Mouse (Mus musculus) neural tube, embryonic 11.5 days (tissue): Measurements from ENCODE around the gene Ctf1. TPM values are rescaled to one million over a fixed set of nuclear protein-coding genes. Genes with fewer than 3 reads are reported as not detected.

Experiments used
- ATAC-seq: fragments of 200-750 bp; cut with Nextera tagmentation; 2 replicates; pipeline ENCODE4 v1.8.0; 2017; ENCODE audit warnings: moderate number of reproducible peaks, mild to moderate bottlenecking, moderate TSS enrichment, moderate library complexity; ENCODE audit not compliant: insufficient read depth, low FRiP score, low TSS enrichment
- DNase-seq: peaks from one replicate; pipeline ENCODE4 v3.0.0-alpha.2; 2015; ENCODE audit warnings: low spot score
- H3K27ac ChIP-seq: fragments of 300-500 bp; sonication (generic); 2 replicates; pipeline ENCODE4 v1.5.1; 2014; ENCODE audit warnings: low read depth, mild to moderate bottlenecking, low read length
- H3K27me3 ChIP-seq: fragments of 300-500 bp; sonication (generic); 2 replicates; pipeline ENCODE4 v1.6.1; 2014; ENCODE audit warnings: mild to moderate bottlenecking, low read length, mixed read lengths; ENCODE audit not compliant: control insufficient read depth, insufficient read depth
- H3K36me3 ChIP-seq: fragments of 300-500 bp; sonication (generic); 2 replicates; pipeline ENCODE4 v1.6.1; 2014; ENCODE audit warnings: mild to moderate bottlenecking, low read length, moderate library complexity, mixed read lengths; ENCODE audit not compliant: control insufficient read depth, insufficient read depth
- H3K4me1 ChIP-seq: fragments of 300-500 bp; sonication (generic); 2 replicates; pipeline ENCODE4 v1.6.1; 2014; ENCODE audit warnings: low read length, mixed read lengths; ENCODE audit not compliant: control insufficient read depth, insufficient read depth
- H3K4me2 ChIP-seq: fragments of 300-500 bp; sonication (generic); 2 replicates; pipeline ENCODE4 v1.6.1; 2014; ENCODE audit warnings: low read depth, mild to moderate bottlenecking, moderate library complexity
- H3K4me3 ChIP-seq: fragments of 300-500 bp; sonication (generic); 2 replicates; pipeline ENCODE4 v1.5.1; 2014; ENCODE audit warnings: low read depth, low read length
- H3K9ac ChIP-seq: fragments of 300-500 bp; sonication (generic); 2 replicates; pipeline ENCODE4 v1.6.1; 2014; ENCODE audit warnings: mild to moderate bottlenecking, low read length
- H3K9me3 ChIP-seq: fragments of 300-500 bp; sonication (generic); 2 replicates; pipeline ENCODE4 v1.6.1; 2016; ENCODE audit warnings: low read length; ENCODE audit not compliant: control insufficient read depth
- WGBS: fragments of 180-500 bp; shearing (Covaris S2); extraction: QIAGEN DNeasy Blood & Tissue Kit; methylation state at CpG from one replicate; pipeline ENCODE4 v1.1.7; 2014; 5-methylcytosine and 5-hydroxymethylcytosine counted together
- polyA plus RNA-seq: library from polyadenylated mRNA; unstranded; fragments of >200 nt; fragmentation: Nextera tagmentation; extraction: Ambion mirVana; gene quantifications from 2 replicates; pipeline ENCODE4 v1.2.1, GENCODE M21; 2014

Ctf1 gene
- 6.0 and 8.8 TPM in 2 replicates for polyA plus RNA-seq

DNA sequence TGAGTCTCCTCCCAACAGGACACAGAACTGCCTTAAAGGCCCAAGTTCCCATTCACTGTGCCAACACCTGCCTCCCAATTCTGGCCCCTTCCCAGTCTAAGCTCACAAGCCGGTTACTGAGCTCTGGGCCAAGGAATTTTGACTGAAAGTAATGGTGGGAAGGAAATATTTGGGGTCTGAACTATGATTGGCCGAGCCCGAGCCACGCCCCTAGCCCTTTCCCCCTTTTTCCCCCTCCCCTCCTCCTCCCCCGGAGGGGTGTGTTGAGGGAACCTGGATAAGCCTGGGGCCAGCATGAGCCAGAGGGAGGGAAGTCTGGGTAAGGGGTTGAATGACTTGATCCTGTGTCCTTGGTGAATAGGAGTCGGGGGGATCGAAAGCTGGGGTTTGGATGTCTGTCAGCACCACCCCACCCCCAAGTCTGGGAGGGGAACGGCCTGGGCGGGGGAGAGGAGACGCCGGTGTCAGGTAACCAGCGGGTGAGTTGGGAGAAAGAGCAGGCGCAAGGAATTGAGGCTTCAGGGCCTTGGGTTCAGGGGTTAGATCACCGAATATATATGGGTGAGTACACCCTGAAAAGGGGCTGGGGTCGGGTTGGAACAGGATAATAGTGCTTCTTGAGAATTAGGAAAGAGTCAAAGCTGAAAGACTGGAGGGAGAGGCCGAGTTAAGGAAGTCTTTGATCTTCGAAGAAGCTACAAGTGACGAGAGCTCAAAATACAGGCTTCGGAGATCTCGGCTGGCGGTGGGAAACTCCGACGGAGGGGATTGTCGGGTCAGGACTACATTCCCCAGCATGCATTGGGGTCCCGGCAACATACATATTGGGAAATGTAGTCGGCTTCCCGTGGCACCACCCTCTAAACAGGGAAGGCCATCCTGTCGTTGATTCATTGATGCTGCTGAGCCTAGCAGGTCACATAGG is at the start of gene Ctf1:
TSS of gene Ctf1 (plus strand) at position 276 of the 925 bp plus-strand sequence.
- Histone ChIP-seq H3K36me3 (no peaks in the 10 kb centered on the region), H3K9me3 (no peaks in the 10 kb centered on the region), H3K27me3 (no peaks in the 10 kb centered on the region), H3K27ac (peak within 1 kb of the TSS; percentile 65), H3K4me2 (peak within 1 kb of the TSS; percentile 64), H3K4me1 (peaks cover 16% of the 10 kb centered on the region), H3K4me3 (peak within 1 kb of the TSS; percentile 30), H3K9ac (peak within 1 kb of the TSS; percentile 40)
- WGBS, result under 1% methylated on average over 28 of the region's 28 CpGs
- DNase-seq (peak; percentile 84), ATAC-seq (peak; percentile 62)

DNA sequence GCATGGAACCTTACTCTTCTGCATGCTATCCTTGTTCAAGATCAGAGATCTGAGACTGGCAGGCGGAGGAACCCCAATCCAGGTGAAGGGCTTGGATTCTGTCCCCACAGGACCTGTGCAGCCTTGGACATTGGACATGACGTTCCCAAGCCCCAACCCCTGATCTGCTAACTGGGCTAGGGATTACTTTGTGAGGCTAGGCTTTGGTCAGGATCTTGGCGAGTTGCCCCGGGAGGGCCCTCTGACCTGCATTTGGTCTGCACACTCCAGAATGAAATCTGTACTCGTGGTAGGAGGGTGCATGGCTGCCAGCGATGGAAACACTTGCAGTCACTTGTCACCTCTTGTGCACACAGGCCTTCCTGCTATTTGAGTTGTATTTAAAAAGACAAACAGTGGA is 49.6 kb upstream of the Ctf1 start:
- no peak overlapping the region for H3K27ac ChIP-seq
- WGBS, result 94% methylated on average over 6 of the region's 6 CpGs
- no peak overlapping the region for H3K9ac ChIP-seq
- H3K4me3 ChIP-seq, result no peak overlapping the region
- H3K36me3 ChIP-seq, result peaks cover 2% of the 10 kb centered on the region; the same call in 1 of the 2 replicates
- ATAC-seq (no peak), DNase-seq (no peak)
- H3K9me3 ChIP-seq, result no peaks in the 10 kb centered on the region
- H3K4me1 ChIP-seq, result no peaks in the 10 kb centered on the region
- no peak overlapping the region for H3K4me2 ChIP-seq
- no peaks in the 10 kb centered on the region for H3K27me3 ChIP-seq

DNA sequence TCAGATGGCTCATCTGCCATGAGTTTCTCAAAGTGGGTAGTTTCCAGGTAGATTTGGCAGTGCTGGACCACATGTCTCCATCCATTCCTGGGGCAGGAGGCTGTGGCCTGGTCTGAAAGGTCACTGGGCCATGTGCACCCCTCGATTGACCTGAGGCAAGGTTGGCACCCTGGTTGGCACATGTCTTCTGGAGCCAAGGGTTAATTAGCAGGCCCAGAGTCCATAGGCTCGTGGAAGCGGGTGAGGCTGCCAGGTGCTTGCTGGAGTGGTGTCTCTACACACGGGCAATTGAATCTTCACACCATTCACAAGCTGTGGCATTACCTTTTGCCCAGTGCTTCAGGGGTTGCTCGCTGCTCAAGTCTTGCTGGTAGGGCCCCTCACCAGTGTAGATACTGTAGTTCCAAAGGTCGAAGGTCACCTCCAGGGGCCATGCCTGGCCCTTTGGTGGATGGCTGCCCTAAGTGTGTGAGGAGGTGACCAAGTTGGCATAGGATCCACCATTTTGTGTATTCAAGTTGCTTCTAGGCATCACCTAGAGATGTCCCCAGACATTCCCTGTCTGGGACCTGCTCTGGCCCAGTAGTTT is 46.4 kb upstream of the Ctf1 start:
- H3K9ac ChIP-seq, result no peak overlapping the region
- no peak overlapping the region for H3K27ac ChIP-seq
- no peak for DNase-seq
- H3K36me3 ChIP-seq, result peaks cover 2% of the 10 kb centered on the region; the same call in 1 of the 2 replicates
- no peak overlapping the region for H3K4me2 ChIP-seq
- H3K9me3 ChIP-seq, result no peaks in the 10 kb centered on the region
- no peaks in the 10 kb centered on the region for H3K27me3 ChIP-seq
- WGBS, result 93% methylated on average over 6 of the region's 6 CpGs
- H3K4me1 ChIP-seq, result no peaks in the 10 kb centered on the region
- H3K4me3 ChIP-seq, result no peak overlapping the region
- ATAC-seq, result no peak

- Histone ChIP-seq H3K4me2 (no peak overlapping the region), H3K36me3 (peaks cover 2% of the 10 kb centered on the region; the same call in 1 of the 2 replicates), H3K4me1 (no peaks in the 10 kb centered on the region), H3K27ac (no peak overlapping the region), H3K9ac (no peak overlapping the region), H3K27me3 (no peaks in the 10 kb centered on the region), H3K4me3 (no peak overlapping the region), H3K9me3 (no peaks in the 10 kb centered on the region)
- no peak for ATAC-seq
- DNase-seq, result no peak
- WGBS, result 92% methylated on average over 10 of the region's 13 CpGs
These were observed 45.9 kb upstream of the Ctf1 start for GRCm38 (mm10) chr7:127666679-127667078.

DNA sequence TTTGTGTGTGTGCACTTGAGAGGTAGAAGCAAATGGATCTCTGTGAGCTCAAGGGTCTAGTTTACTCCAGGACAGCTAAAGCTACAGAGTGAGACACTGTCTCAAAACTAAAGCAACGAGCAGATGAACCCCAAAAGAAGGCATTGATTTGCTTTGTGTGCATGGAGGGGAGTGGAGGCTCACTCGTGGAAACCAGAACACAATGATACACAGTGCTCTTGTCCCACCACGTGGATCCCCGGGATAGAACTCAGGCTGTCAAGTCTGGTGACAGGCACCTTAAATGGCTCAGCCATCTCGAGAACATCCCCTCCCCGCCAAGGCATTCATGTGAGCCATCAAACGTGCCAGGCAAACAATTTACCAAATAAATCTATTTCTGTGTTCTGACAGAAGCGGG is 45.4 kb upstream of the Ctf1 start:
- Histone ChIP-seq H3K36me3 (peaks cover 2% of the 10 kb centered on the region; the same call in 1 of the 2 replicates), H3K9me3 (no peaks in the 10 kb centered on the region), H3K27me3 (no peaks in the 10 kb centered on the region), H3K4me3 (no peak overlapping the region), H3K9ac (no peak overlapping the region), H3K4me1 (no peaks in the 10 kb centered on the region), H3K27ac (no peak overlapping the region), H3K4me2 (no peak overlapping the region)
- ATAC-seq (no peak), DNase-seq (no peak)
- WGBS, result 83% methylated on average over 8 of the region's 8 CpGs

DNA sequence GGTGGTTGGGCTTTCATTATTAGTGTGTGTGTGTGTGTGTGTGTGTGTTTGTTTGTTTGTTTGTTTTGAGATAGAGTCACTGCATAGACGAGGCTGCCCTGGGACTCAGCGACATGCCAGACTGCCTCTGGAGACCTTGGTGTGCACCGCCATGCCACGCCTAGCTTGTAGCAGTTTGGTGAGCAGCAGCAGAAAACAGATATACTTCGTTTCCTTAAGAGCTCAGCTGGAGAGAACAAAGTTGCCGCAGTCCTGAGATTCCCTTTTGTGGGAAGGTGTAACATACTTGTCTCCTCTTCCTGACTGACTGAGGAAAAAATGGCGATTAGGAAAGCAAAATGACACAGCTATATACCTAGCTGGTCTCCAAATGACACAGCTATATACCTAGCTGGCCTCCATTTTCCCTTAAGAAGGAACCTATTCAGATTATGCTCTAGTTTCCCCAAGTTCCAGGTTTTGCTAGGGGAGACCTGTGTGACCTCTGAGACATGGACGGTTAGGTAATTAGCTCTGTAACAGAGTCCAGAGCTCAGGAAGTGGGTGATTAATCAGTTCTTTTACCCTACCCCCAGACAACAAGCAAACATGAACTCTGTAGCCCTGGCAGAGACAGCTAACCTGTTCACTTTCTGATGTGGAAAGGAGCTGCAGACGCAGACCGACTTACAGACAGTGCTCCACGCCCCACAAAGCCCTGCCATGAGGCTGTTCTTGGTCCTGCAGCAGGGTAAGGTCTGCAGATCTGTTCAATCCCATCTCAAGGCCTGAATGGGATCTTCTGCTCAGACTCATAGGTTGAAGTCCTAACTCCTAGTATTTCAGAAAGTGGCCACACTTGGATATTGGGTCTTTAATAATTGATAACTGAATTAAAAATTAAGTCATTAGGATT is 40.4 kb upstream of the Ctf1 start:
- Histone ChIP-seq H3K4me2 (no peak overlapping the region), H3K9me3 (no peaks in the 10 kb centered on the region), H3K27me3 (no peaks in the 10 kb centered on the region), H3K4me3 (no peak overlapping the region), H3K36me3 (no peaks in the 10 kb centered on the region; the same call in 1 of the 2 replicates), H3K4me1 (no peaks in the 10 kb centered on the region), H3K27ac (no peak overlapping the region), H3K9ac (no peak overlapping the region)
- ATAC-seq (no peak), DNase-seq (no peak)
- WGBS, result 85% methylated on average over 11 of the region's 11 CpGs

DNA sequence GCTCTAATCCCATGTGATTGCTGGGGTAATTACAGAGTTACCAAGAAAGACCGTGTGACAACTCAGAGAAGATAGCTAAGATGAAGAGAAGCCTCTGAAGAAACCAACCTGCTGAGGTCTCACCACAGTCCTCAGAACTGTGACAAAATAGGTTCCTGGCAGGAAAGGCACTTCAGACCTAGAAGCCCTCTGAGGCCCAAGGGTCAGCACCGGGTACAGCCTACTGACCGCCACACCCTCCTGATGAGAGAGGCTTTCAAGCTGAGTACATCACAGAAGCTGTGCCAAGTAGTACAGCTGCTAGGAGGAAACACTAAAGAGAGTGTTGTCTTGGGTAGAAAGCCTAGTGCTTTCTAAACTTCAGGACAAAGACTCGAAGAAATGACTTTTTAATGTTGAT is 39.8 kb upstream of the Ctf1 start:
- Histone ChIP-seq H3K4me2 (no peak overlapping the region), H3K4me1 (no peaks in the 10 kb centered on the region), H3K36me3 (no peaks in the 10 kb centered on the region; the same call in 1 of the 2 replicates), H3K27ac (no peak overlapping the region), H3K9ac (no peak overlapping the region), H3K27me3 (no peaks in the 10 kb centered on the region), H3K9me3 (no peaks in the 10 kb centered on the region), H3K4me3 (no peak overlapping the region)
- no peak for DNase-seq
- whole genome bisulfite sequencing, result 78% methylated on average over 4 of the region's 4 CpGs
- ATAC-seq, result no peak

- WGBS, result 5% methylated on average over 5 of the region's 5 CpGs
- Histone ChIP-seq H3K4me2 (no peak overlapping the region), H3K9ac (no peak overlapping the region), H3K27me3 (no peaks in the 10 kb centered on the region), H3K9me3 (no peaks in the 10 kb centered on the region), H3K4me3 (no peak overlapping the region), H3K36me3 (no peaks in the 10 kb centered on the region; the same call in 1 of the 2 replicates), H3K4me1 (no peaks in the 10 kb centered on the region), H3K27ac (no peak overlapping the region)
- no peak for ATAC-seq
- peak; percentile 86 for DNase-seq
These were observed 37.6 kb upstream of the Ctf1 start for GRCm38 (mm10) chr7:127674977-127675376.
